Mouse (Mus musculus) midbrain, postnatal 0 days (tissue): ENCODE data around the gene Ap1g1. TPM values are rescaled to one million over a fixed set of nuclear protein-coding genes. Genes with fewer than 3 reads are reported as not detected.
A peak's percentile ranks its signal among the peaks of the same experiment; 100 is the strongest.

ENCODE experiments used
- ATAC-seq: fragments of 200-750 bp; cut with Nextera tagmentation; 2 replicates; pipeline ENCODE4 v1.8.0; 2017; ENCODE audit warnings: moderate number of reproducible peaks, mild to moderate bottlenecking, moderate TSS enrichment, moderate library complexity; ENCODE audit not compliant: low FRiP score
- DNase-seq: peaks from one replicate; pipeline ENCODE4 v3.0.0-alpha.2; 2015; ENCODE audit warnings: low spot score
- H3K27ac ChIP-seq: fragments of 300-500 bp; sonication (generic); 2 replicates; pipeline ENCODE4 v1.5.1; 2014; ENCODE audit warnings: low read depth, mild to moderate bottlenecking, low read length, mixed read lengths
- H3K27me3 ChIP-seq: fragments of 300-500 bp; sonication (generic); 2 replicates; pipeline ENCODE4 v1.6.1; 2014; ENCODE audit warnings: low read length, control low read depth, mixed read lengths; ENCODE audit not compliant: insufficient read depth
- H3K36me3 ChIP-seq: fragments of 300-500 bp; sonication (generic); 2 replicates; pipeline ENCODE4 v1.6.1; 2014; ENCODE audit warnings: low read length, control low read depth, mixed read lengths; ENCODE audit not compliant: insufficient read depth
- H3K4me1 ChIP-seq: fragments of 300-500 bp; sonication (generic); 2 replicates; pipeline ENCODE4 v1.6.1; 2014; ENCODE audit warnings: mild to moderate bottlenecking, control low read depth, antibody characterized with exemption, low read length, mixed read lengths; ENCODE audit not compliant: insufficient read depth
- H3K4me2 ChIP-seq: fragments of 300-500 bp; sonication (generic); 2 replicates; pipeline ENCODE4 v1.6.1; 2014; ENCODE audit warnings: low read depth, mild to moderate bottlenecking, low read length, mixed read lengths; ENCODE audit not compliant: poor library complexity, severe bottlenecking
- H3K4me3 ChIP-seq: fragments of 300-500 bp; sonication (generic); 2 replicates; pipeline ENCODE4 v1.5.1; 2014; ENCODE audit warnings: low read depth, mild to moderate bottlenecking, low read length, moderate library complexity
- H3K9ac ChIP-seq: fragments of 300-500 bp; sonication (generic); replicated peaks from 2 replicates; pipeline ENCODE4 v1.6.1; 2014; ENCODE audit warnings: mild to moderate bottlenecking, low read length, moderate library complexity, mixed read lengths; ENCODE audit not compliant: poor library complexity, severe bottlenecking
- H3K9me3 ChIP-seq: fragments of 300-500 bp; sonication (generic); 2 replicates; pipeline ENCODE4 v1.6.1; 2016; ENCODE audit warnings: low read length, control low read depth
- CTCF ChIP-seq: IDR thresholded peaks from 2 replicates; pipeline ENCODE4 v1.5.1; 2016; ENCODE audit warnings: antibody characterized with exemption, mild to moderate bottlenecking
- WGBS: fragments of 180-500 bp; shearing (Covaris S2); extraction: QIAGEN DNeasy Blood & Tissue Kit; methylation state at CpG from one replicate; pipeline ENCODE4 v1.1.7; 2014; 5-methylcytosine and 5-hydroxymethylcytosine counted together
- polyA plus RNA-seq: library from polyadenylated mRNA; unstranded; fragments of >200 nt; fragmentation: Nextera tagmentation; extraction: Ambion mirVana; gene quantifications from 2 replicates; pipeline ENCODE4 v1.2.1, GENCODE M21; 2015
- total RNA-seq: library from RNA; depleted of rRNA; stranded (reverse); fragments of >200 nt; gene quantifications from 2 replicates; pipeline ENCODE4 v1.2.3, GENCODE M21; 2014

The Ap1g1 gene
- total and polyA plus RNA-seq, 2 experiments from 2014 or later, result 40.2 to 74.4 TPM

- H3K4me2 ChIP-seq, result peak overlapping the region; percentile 43
- H3K9me3 ChIP-seq, result no peaks in the 10 kb centered on the region
- no peaks in the 10 kb centered on the region for H3K36me3 ChIP-seq
- H3K27me3 ChIP-seq, result peaks cover 5% of the 10 kb centered on the region; the same call in 1 of the 2 replicates
- peak overlapping the region; percentile 99; the same call in 1 of the 2 replicates for H3K27ac ChIP-seq
- ATAC-seq (no peak), DNase-seq (no peak)
- peak overlapping the region; percentile 96 for H3K4me3 ChIP-seq
- no peak for TF ChIP-seq CTCF
- 23% methylated on average over 5 of the region's 5 CpGs for WGBS
- peak overlapping the region; percentile 39; the same call in 1 of the 2 replicates for H3K9ac ChIP-seq
- H3K4me1 ChIP-seq, result 0 out of 2 replicates have a peak, but pooled peaks cover 5% of the 10 kb centered on the region
Observed at GRCm38 (mm10) chr8:109777851-109778250, 503 bp upstream of the Ap1g1 start.

GRCm38 (mm10) chr8:109778993-109779421 is 653 bp downstream of the Ap1g1 start:
- H3K9me3 ChIP-seq, result no peaks in the 10 kb centered on the region
- H3K27me3 ChIP-seq, result peaks cover 5% of the 10 kb centered on the region; the same call in 1 of the 2 replicates
- H3K4me1 ChIP-seq, result 0 out of 2 replicates have a peak, but pooled peaks cover 5% of the 10 kb centered on the region
- peak overlapping the region; percentile 96 for H3K9ac ChIP-seq
- 0% methylated on average over 27 of the region's 32 CpGs for WGBS
- no peaks in the 10 kb centered on the region for H3K36me3 ChIP-seq
- no peak; the same call in none of the 2 replicates for ATAC-seq
- DNase-seq, result peak; percentile 9
- peak overlapping the region; percentile 99 for H3K27ac ChIP-seq
- peak overlapping the region; percentile 89 for H3K4me2 ChIP-seq
- peak overlapping the region; percentile 96 for H3K4me3 ChIP-seq
- no peak for TF ChIP-seq CTCF

GRCm38 (mm10) chr8:109779431-109780228 is 1.3 kb downstream of the Ap1g1 start:
- Histone ChIP-seq H3K4me3 (peak overlapping the region; percentile 96), H3K9ac (peak overlapping the region; percentile 96), H3K27me3 (peaks cover 2% of the 10 kb centered on the region; the same call in 1 of the 2 replicates), H3K9me3 (no peaks in the 10 kb centered on the region), H3K36me3 (no peaks in the 10 kb centered on the region), H3K4me2 (peak overlapping the region; percentile 89), H3K4me1 (0 out of 2 replicates have a peak, but pooled peaks cover 5% of the 10 kb centered on the region), H3K27ac (peak overlapping the region; percentile 99)
- 21% methylated on average over 24 of the region's 24 CpGs for WGBS
- TF ChIP-seq CTCF, result no peak
- no peak for DNase-seq
- ATAC-seq, result no peak

- Histone ChIP-seq H3K36me3 (no peaks in the 10 kb centered on the region), H3K27ac (no peak overlapping the region), H3K9ac (no peak overlapping the region), H3K4me2 (peak overlapping the region; percentile 20; the same call in 1 of the 2 replicates), H3K9me3 (no peaks in the 10 kb centered on the region), H3K27me3 (no peaks in the 10 kb centered on the region), H3K4me3 (no peak overlapping the region), H3K4me1 (0 out of 2 replicates have a peak, but pooled peaks cover 5% of the 10 kb centered on the region)
- TF ChIP-seq CTCF, result no peak
- 67% methylated on average over 4 of the region's 4 CpGs for WGBS
- DNase-seq (no peak), ATAC-seq (no peak)
Observed at GRCm38 (mm10) chr8:109780548-109780947, 2.2 kb downstream of the Ap1g1 start.

GRCm38 (mm10) chr8:109790938-109791337 is 12.6 kb downstream of the Ap1g1 start:
- Histone ChIP-seq H3K36me3 (no peaks in the 10 kb centered on the region), H3K4me3 (no peak overlapping the region), H3K4me2 (no peak overlapping the region), H3K9ac (no peak overlapping the region), H3K27ac (no peak overlapping the region), H3K9me3 (no peaks in the 10 kb centered on the region), H3K4me1 (no peaks in the 10 kb centered on the region), H3K27me3 (no peaks in the 10 kb centered on the region)
- 100% methylated on average over 2 of the region's 2 CpGs for WGBS
- ATAC-seq (no peak), DNase-seq (no peak)
- no peak for TF ChIP-seq CTCF

- no peak overlapping the region for H3K4me3 ChIP-seq
- H3K27ac ChIP-seq, result no peak overlapping the region
- H3K9ac ChIP-seq, result no peak overlapping the region
- H3K4me1 ChIP-seq, result no peaks in the 10 kb centered on the region
- ATAC-seq (no peak), DNase-seq (no peak)
- H3K27me3 ChIP-seq, result no peaks in the 10 kb centered on the region
- H3K4me2 ChIP-seq, result no peak overlapping the region
- 62% methylated on average over 1 of the region's 1 CpGs for WGBS
- no peak for TF ChIP-seq CTCF
- no peaks in the 10 kb centered on the region for H3K9me3 ChIP-seq
- no peaks in the 10 kb centered on the region for H3K36me3 ChIP-seq
Observed at GRCm38 (mm10) chr8:109795166-109795565, 16.8 kb downstream of the Ap1g1 start.
